Mouse (Mus musculus): ENCODE data around the gene Tescl.

Tescl gene

GRCm38 (mm10) chr7:24300771-24301282 is 32.9 kb downstream of the Tescl start, which contains the start of gene Zfp61:
Gene Zfp61 (minus strand): TSS chr7:24301232.
- DNase-seq (ENCODE audit: inconsistent age in 2 of 2, low spot score in 1 of 2): peak; percentile 41 to 69

GRCm38 (mm10) chr7:24299823-24300481 is 33.8 kb downstream of the Tescl start:
- peak; percentile 29 to 61 for DNase-seq (ENCODE audit: inconsistent age in 2 of 2, low spot score in 1 of 2)

- DNase-seq (ENCODE audit: inconsistent age in 2 of 2, low spot score in 1 of 2): peak; percentile 80 to 94
Observed at GRCm38 (mm10) chr7:24298973-24299708, 34.6 kb downstream of the Tescl start.

GRCm38 (mm10) chr7:24298635-24298972 is 35.1 kb downstream of the Tescl start:
- no peak for DNase-seq (ENCODE audit: inconsistent age in 2 of 2, low spot score in 1 of 2)

GRCm38 (mm10) chr7:24297361-24298095 is 36.2 kb downstream of the Tescl start:
- no peak for DNase-seq (ENCODE audit: inconsistent age in 2 of 2, low spot score in 1 of 2)

- DNase-seq (ENCODE audit: inconsistent age in 2 of 2, low spot score in 1 of 2): no peak
Observed at GRCm38 (mm10) chr7:24296386-24296785, 37.4 kb downstream of the Tescl start.

- no peak for DNase-seq (ENCODE audit: inconsistent age in 2 of 2, low spot score in 1 of 2)
Observed at GRCm38 (mm10) chr7:24295376-24295775, 38.4 kb downstream of the Tescl start.

- no peak for DNase-seq (ENCODE audit: inconsistent age in 2 of 2, low spot score in 1 of 2)
Observed at GRCm38 (mm10) chr7:24294763-24295162, 39.0 kb downstream of the Tescl start.

GRCm38 (mm10) chr7:24293061-24293851 is 40.5 kb downstream of the Tescl start:
- no peak for DNase-seq (ENCODE audit: inconsistent age in 2 of 2, low spot score in 1 of 2)

GRCm38 (mm10) chr7:24291387-24292090 is 42.2 kb downstream of the Tescl start:
- no peak for DNase-seq (ENCODE audit: inconsistent age in 2 of 2, low spot score in 1 of 2)

- no peak for DNase-seq (ENCODE audit: inconsistent age in 2 of 2, low spot score in 1 of 2)
Observed at GRCm38 (mm10) chr7:24290106-24290693, 43.5 kb downstream of the Tescl start.

- DNase-seq (ENCODE audit: inconsistent age in 2 of 2, low spot score in 1 of 2): no peak
Observed at GRCm38 (mm10) chr7:24288512-24288911, 45.2 kb downstream of the Tescl start.

GRCm38 (mm10) chr7:24287670-24288069 is 46.1 kb downstream of the Tescl start:
- DNase-seq (ENCODE audit: inconsistent age in 2 of 2, low spot score in 1 of 2): no peak

GRCm38 (mm10) chr7:24286916-24287315 is 46.8 kb downstream of the Tescl start:
- no peak for DNase-seq (ENCODE audit: inconsistent age in 2 of 2, low spot score in 1 of 2)

GRCm38 (mm10) chr7:24286090-24286489 is 47.6 kb downstream of the Tescl start:
- no peak for DNase-seq (ENCODE audit: inconsistent age in 2 of 2, low spot score in 1 of 2)
